Mouse (Mus musculus): Measurements from ENCODE around the gene Ptpn23.
A peak's percentile ranks its signal among the peaks of the same experiment; 100 is the strongest.
"Not testable (repeated sequence)": the region's sequence is repeated elsewhere in the genome, so short reads cannot be mapped to it uniquely, and the experiment has no call there.

The Ptpn23 gene

GRCm38 (mm10) chr9:110408099-110408773, at the start of gene Ptpn23:
TSS of gene Ptpn23 (minus strand) at chr9:110408213.
- DNase-seq (ENCODE audit: extremely low spot score, low read depth, low spot score), result peak; percentile 88

DNA sequence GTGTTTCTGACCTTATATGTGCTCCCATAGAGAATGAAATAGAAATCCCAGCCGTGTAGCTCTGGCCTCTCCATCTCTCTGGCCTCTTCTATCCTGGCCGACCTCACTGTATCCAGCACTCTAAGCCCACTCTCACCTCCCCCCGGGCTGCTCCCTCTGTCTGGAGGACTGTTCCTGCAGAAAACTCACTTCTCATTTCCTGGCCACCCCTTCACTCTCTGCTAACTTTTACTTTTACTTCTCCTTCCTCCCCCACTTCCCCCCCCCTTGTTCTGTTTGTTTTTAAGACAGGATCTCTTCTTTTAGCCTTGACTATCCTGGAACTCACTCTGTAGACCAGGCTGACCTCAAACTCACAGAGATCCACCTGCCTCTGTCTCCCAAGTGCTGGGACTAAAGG, 44.5 kb upstream of the Ptpn23 start:
- DNase-seq (ENCODE audit: extremely low spot score, low read depth, low spot score), result no peak

DNA sequence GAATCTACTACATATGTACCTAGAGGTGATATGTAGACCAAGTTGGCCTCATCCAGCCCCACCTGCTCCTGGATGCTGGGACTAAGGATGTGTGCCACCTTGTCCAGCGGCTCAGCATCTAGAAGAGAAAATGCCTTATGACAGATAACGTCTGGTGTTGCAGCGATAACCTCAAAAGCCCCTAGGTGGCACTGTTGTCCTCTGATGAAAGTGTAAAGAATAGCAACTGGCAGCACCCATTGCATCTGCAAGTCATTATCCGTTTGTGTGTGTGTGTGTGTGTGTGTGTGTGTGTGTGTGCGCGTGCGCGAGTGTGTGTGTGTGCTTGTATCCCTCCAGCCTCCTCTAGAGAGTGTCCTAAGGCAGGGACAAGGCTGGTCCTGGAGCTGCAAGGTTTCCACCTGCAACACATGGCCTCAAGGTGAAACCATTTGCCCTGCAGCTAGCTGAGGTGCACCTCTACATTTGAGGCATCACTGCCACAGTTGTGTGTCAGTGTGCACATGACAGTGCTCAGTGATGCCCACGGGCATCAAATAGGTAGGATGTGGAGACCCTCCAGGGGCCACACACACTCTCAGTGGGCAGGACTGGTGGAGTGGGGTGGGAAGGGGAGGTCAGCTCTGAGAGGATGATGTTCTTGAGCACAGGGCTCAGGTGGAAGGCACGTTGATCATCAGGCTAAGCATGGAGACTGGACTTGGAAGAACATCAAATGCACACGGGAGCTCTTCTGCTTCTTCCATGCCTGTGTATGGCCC, 41.0 kb upstream of the Ptpn23 start:
- peak; percentile 83 for DNase-seq (ENCODE audit: extremely low spot score, low read depth, low spot score)

DNA sequence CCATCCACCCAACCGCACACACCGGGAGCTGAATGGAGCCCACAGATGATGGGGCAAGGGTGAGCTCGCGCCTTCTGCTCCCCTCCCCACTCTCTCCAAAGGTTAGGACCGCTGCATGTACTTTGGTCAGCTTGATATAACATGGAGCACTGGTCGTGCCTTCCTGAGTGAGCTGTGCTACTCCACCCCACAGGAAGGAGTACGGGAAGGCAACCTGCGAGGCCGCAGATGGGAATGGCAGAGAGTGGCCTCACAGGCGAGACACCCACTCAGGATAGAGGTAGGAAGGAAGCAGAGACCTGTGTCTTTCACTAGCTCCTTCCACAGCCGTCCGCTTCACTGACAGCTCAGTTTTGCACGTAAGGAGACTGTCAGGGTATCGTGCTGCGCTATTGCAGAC, 40.3 kb upstream of the Ptpn23 start:
- no peak for DNase-seq (ENCODE audit: extremely low spot score, low read depth, low spot score)

DNA sequence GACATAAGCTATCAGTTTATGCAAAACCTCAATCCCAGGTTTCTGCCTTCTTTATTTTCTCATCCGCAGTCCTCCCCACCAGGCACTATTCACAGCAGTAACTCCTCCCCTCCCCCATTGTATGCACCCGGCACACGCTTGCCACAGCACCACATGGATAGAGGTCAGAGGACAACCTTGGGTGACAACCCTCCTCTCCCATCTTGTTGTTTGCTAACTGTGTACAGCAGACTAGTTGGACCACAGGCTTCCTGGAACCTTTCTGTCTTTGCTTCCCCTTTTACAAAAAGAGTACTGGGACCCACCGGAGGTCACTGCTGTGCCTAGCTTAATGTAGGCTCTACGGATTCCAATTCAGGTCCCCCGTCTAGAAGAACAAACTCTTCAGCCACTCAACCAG, 32.5 kb upstream of the Ptpn23 start:
- no peak for DNase-seq (ENCODE audit: extremely low spot score, low read depth, low spot score)

DNA sequence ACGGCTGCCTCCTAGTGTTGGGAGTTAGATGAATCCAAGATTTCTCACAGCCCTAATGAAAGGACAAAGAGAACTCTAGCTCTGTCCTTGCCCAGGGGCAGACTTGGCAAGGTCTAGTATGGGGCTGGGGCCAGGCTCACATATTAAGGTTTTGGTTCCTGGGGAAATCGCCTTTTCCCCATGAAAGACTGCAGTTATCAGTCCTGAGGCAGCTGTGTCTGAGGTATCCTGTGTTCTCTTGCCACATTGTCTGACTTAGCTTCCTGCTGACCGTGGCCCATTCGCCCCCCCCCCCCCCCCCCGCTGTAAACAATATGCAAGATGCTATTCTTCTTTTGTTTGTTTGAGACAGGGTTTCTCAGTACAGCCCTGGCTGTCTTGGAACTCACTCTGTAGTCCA, 32.0 kb upstream of the Ptpn23 start:
- no peak for DNase-seq (ENCODE audit: extremely low spot score, low read depth, low spot score)

DNA sequence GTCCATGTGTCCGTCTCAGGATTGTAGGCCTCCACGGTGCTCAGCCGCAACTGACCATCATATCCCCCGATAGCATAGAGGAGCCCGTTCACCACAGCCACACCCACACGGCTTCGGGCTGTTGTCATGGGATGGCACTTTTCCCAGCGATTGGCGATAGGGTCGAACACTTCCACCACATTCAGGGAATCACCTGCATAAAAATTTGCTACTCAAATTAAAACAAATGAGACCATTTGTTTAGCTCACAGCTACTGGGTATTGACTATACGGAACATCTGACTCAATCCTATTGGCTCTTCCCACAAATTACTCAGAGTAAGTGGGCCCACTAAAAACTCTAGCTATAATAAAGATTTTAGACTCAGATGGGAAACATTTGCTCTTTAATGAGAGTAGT, 28.0 kb upstream of the Ptpn23 start:
- no peak for DNase-seq (ENCODE audit: extremely low spot score, low read depth, low spot score)

- no peak for DNase-seq (ENCODE audit: extremely low spot score, low read depth, low spot score)
Observed at GRCm38 (mm10) chr9:110433045-110433444, 25.0 kb upstream of the Ptpn23 start.

DNA sequence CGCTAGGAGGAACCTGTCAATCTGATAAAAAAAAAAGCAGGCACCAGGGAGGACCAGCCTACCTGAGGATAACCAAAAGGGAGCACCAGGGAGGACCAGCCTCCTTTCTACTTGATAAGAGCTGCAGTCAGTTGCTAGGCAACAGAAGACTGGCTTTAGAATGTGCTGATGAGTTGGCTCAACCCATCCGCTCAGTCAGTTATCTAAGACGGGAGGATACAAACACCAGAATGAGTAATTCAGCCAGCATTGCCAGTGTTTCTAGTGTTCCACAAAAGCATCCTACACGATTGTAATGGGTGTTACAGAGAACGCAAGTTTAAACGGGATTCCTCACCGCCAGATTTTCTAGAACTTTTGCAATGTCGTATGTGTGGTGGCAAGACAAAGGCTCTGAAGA, 23.2 kb upstream of the Ptpn23 start:
- no peak for DNase-seq (ENCODE audit: extremely low spot score, low read depth, low spot score)

DNA sequence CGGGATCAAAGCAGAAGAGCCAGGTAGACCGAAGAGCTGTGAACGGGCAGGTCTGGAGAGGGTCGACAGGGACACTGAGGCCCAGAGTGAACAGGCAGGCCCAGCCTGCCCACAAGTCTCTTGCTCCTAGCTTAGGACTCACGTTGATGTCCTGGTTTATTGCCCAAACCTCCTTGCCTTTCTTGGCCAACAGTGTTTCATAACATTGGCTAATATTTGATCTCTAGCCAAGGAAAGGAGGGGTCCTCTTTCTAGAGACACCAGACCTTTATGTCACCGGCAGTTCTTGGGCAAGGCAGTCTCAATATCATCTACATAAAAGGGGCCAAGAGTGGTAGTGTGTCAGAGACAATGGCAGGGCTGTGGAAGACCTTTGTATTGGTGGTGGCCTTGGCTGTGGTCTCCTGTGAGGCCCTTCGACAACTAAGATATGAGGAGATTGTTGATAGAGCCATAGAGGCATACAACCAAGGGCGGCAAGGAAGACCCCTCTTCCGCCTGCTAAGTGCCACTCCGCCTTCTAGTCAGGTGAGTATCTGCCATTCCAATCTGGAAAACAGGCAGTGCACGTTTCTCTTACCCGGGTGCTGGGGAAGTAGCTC, 11.6 kb upstream of the Ptpn23 start, which contains the start of gene Ngp:
Ngp (plus strand) TSS at position 237 of the 602 bp plus-strand sequence.
- DNase-seq (ENCODE audit: extremely low spot score, low read depth, low spot score), result no peak

DNA sequence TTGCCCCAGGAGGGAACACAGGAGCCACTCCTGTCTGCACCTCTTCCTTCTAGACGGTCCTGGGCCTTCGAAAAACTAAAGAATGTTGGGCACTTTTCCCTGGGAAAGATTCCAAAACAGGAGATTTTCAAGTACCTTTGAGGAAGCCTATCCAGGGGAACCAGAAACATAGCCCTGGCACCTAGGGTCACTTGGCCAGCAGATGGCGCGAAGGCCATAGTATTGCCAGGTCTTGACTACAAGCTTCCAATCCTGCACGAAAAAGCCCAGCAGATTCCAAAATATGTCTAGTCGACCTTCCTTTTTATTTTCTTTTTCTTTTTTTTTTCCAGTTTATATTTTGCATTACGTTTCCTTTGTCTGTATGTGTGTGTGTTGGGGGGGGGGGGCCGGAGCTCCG, 5.8 kb upstream of the Ptpn23 start:
- no peak for DNase-seq (ENCODE audit: extremely low spot score, low read depth, low spot score)

- no peak for DNase-seq (ENCODE audit: extremely low spot score, low read depth, low spot score)
Observed at GRCm38 (mm10) chr9:110412926-110413325, 4.9 kb upstream of the Ptpn23 start.

DNA sequence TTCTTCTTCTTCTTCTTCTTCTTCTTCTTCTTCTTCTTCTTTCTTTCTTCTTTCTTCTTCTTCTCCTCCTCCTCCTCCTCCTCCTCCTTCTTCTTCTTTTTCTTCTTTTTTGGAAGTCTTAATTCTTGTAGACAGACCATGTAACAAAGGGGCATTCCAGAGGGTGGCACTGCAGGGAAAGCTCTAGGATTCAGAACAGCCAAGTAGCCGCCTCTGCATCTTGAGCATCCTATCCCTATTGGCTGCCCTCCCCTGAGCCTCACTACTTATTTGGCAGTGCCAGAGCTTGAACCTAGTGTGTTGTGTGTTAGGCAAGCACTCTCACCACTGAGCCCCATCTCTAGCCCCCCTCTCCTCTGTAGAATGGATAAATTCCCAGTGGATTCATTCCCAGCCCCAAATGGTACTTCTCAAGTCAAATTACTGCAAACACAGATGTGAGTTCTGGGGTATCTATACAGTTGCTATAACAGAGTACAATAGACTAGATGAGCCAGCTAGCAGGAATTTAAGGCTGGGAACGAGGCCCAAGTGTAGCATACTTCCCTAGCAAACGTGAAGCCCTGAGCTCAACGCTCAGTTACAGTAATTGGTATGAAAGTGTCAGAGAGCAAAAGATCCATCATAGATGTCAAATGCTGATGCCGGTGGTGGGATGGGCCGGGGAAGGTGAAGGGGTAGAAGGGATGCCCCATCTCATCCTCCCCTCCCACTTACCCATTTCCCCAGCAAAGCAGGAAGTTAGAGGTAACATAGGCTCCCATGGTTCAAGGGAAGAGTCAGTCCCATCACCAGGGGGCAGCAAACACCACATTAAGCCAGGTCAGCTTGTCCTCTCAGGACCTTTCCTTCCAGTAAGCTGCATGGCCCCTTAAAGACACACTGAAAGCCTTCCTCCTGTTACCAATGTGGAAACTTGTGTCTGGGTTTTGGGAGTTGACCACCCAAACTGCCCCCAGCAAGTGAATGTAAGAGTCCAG, 3.2 kb upstream of the Ptpn23 start:
- peak; percentile 57 for DNase-seq (ENCODE audit: extremely low spot score, low read depth, low spot score)

DNA sequence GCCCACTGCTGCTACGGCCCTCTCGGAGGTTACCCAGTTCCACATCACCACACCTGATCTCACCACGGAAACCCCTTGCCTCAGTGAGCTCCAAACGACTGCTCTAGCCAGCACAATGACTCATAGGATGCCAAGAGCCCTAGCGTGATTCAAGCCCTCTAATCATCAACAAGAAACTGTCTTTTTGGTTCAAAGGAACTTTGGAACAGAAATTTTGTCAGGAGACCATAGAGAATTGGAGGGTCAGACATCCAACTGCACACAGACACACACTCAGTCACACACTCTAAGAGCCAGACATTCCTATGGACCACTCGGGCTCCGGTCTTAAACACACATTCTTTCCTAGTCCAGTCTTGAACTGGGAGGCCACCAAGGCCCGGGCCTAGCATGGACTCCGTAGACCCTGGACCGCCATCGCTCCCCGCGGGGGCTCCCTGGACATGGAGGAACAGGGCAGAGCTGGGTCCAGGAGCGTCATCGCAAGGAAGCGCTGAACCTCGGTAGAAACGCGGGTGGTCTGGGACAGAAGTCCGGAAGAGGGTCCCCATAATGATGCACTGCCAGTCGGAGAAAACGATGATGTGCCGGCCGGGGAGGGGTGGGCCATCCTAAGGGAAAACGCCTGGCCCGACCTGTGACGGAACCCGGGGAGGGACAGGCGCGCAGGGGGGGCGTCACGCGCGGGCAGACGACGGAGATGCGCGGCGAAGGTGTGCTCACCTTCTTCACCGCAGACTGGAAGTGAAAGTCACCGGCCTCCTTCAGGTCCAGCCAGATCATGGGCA, 508 bp downstream of the Ptpn23 start:
- no peak for DNase-seq (ENCODE audit: extremely low spot score, low read depth, low spot score)

DNA sequence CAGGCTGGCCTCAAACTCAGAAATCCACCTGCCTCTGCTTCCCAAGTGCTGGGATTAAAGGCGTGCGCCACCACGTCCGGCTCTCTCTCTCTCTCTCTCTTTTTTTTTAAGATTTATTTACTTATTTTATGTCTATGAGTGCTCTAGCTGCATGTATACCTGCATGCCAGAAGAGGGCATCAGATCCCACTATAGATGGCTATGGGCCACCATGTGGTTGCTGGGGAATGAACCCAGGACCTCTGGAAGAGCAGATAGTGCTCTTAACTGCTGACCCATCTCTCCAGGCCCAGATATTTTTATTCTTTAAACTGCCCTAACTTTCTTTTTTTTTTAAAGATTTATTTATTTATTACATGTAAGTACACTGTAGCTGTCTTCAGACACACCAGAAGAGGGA, 4.8 kb downstream of the Ptpn23 start:
- not testable (repeated sequence) for DNase-seq (ENCODE audit: extremely low spot score, low read depth, low spot score)

DNA sequence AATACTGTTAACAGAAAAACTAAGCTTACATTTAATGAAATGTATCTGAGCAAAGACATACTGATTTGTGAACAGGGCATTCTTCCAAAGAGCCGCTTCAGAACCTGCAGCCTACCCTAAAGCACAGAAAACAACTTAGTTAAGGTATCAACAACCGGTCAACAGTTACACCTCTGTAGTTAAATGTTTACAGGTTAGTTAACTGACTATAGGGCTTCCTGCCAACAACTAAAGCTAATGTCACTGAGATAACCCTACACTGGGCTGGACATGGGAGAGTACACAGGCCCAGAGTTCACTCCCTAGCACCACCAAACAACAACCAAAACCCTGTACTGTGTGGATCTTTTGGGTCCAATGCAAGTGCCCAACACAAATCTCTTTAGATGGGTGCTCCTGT, 5.3 kb downstream of the Ptpn23 start:
- no peak for DNase-seq (ENCODE audit: extremely low spot score, low read depth, low spot score)

DNA sequence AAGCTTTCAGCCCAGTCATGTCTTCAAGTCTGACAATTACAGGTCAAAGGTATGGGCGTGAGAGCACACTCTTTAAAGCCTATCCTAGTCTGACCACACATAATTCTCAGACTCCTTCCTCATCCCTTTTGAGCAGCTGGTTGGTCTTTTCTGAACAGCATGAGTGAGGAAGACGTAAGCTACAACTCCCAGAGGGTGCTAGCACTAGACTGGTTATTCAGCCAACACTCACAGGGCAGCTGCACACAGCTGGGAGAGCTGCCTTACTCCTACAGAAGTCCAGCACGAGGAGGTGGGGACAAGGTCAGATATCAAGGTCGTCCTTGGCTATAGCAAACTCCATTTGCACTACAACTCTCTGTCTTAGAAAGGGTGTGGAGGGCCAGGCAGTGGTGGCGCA, 7.4 kb downstream of the Ptpn23 start:
- no peak for DNase-seq (ENCODE audit: extremely low spot score, low read depth, low spot score)

DNA sequence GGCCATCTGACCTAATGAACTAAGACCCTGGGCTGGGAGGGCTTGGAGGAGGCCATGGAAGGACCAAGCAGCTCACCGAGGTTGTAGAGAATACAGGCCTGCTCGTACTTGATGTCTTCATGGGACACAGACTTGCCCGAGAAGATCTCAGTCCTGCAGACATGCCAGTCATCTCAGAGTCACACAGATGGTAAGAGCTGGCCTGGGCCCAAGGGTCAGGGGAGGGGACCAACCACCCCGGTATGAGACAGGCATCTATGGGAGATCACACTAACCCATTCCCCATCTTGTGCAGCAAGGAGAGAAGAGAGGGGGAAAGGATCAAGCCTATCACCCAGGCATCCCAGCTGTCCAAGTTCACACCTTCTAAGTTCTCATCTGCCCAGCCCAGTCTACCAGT, 14.7 kb downstream of the Ptpn23 start:
- no peak for DNase-seq (ENCODE audit: extremely low spot score, low read depth, low spot score)

GRCm38 (mm10) chr9:110390843-110391242, 17.2 kb downstream of the Ptpn23 start:
- no peak for DNase-seq (ENCODE audit: extremely low spot score, low read depth, low spot score)

DNA sequence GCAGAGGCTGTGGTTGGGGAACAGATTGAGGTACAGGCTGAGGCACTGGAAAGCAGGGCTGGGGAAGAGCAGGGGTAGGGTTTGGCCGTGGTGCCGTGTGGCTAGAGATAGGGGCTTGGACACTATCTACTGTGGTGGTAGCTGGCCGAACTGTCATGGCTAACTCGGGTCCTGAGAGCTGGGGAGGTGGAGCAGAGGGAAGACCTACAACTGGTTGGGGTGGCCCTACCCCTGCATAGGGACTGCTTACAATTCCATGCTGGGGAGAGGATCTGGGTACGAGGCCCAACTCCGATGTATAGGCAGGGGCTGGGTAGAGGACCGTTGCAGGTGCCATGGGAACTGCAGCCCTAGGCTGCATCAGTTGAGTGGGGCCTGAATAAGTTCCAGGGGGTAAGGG, 20.0 kb downstream of the Ptpn23 start:
- DNase-seq (ENCODE audit: extremely low spot score, low read depth, low spot score), result no peak

All from hindlimb bud, embryonic 11.5 days (tissue).